Mouse (Mus musculus): ENCODE data around the gene Hoxb3.

Gene Hoxb3

DNA sequence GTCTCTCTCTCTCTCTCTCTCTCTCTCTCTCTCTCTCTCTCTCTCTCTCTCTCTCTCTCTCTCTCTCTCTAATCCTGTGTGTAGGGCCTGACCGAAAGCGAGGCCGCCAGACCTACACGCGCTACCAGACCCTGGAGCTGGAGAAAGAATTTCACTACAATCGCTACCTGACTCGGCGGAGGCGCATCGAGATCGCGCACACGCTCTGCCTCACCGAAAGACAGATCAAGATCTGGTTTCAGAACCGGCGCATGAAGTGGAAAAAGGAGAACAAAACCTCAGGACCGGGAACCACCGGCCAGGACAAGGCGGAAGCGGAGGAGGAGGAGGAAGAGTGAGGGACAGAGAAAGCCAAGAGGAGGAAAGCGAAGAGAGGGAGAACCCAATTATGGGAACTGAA lies 33.8 kb upstream of the Hoxb3 start:
- DNase-seq, result no peak

DNA sequence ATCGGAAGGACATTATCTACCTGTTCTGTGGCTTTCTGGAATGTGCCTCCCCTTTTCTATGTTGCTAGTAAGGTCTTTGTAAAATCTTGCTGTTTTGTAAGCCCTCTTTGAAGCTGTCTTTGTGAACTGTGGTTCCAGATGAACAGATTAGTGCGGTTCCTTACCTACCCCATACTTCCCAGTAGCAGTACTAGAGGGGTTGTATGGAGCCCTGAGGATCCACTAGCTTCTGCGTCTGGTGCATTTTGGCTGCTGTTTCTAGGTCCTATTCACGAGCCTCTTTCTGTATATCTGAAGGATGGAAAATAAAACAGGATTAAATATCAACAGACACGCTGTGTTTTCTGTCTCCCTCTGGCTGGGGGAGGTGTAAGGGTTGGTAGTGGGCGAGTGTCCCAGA lies 33.3 kb upstream of the Hoxb3 start:
- no peak for DNase-seq

DNA sequence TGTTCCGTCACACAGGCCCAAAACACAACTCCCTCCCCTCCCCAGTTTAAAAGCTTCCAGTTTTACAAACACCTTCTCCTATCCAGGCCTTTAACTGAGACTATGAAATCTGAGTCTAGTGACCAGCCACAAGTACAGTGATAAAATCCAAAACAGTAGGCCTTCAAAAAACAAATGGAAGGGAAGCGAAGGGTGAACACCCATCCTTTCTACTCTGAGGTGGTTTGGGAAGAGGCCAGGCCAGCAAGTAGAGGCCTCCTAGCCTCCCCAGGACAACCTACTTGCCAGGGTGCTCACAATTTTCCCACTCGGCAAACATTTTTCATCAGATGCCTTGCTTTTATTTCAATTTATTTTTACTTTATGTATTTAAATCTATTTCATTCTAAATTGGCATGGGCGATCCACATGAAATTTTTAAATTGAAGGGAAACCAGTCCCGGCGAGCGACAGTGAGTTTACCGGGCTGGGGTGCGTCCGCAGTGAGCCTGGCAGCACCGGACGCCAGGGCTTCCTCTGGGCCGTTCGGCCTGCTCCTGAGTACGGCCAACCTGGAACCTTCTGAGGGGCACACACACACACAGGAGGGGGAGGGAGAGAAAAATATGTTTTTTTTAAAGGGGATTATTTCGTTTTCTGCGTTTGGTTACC lies 32.3 kb upstream of the Hoxb3 start:
- DNase-seq, result no peak

DNA sequence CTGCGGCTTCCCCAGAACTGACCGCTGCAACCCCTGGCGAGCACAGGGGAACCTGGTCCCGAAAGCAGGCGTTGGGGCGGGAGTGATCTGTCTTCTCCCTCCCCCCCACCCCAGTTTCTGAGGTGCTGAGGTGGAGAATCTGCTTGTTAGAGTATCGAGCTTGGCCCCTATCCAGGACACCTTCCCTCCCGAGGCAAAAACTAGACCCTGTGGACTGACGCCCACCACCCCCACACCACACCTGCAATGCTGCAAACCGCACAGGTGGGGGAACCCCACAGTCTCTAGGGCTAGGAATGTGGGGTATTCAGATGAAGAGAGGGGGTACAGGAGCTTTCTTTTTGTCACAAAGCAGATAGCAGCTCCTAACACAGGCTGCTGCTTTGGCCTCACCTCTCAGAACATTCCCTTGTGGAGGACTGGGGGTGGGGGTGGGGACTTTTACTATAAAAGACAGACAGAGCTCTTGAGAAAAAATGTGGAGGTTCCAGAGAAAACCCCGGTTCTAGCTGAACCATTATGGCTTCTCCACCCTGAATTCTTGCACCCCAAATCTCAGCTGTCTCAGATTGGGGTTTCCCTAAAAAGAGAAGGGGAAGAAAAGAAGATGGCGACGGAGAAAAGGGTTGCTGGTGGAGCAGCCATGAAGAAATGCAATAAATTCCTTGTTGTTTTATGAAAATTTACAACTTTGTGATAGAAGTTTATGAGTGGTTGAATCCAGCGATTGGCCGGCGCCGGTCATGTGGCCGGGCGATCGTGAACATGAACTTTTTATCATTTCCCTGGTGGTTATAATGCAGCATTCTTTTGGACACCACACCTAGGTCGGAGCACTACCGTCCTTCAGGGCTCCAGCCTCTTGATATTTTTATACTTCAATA lies 31.2 kb upstream of the Hoxb3 start, which contains the start of gene Hoxb6:
Gene Hoxb6 (plus strand): TSS at position 796 of the 884 bp plus-strand sequence.
- DNase-seq, result no peak

DNA sequence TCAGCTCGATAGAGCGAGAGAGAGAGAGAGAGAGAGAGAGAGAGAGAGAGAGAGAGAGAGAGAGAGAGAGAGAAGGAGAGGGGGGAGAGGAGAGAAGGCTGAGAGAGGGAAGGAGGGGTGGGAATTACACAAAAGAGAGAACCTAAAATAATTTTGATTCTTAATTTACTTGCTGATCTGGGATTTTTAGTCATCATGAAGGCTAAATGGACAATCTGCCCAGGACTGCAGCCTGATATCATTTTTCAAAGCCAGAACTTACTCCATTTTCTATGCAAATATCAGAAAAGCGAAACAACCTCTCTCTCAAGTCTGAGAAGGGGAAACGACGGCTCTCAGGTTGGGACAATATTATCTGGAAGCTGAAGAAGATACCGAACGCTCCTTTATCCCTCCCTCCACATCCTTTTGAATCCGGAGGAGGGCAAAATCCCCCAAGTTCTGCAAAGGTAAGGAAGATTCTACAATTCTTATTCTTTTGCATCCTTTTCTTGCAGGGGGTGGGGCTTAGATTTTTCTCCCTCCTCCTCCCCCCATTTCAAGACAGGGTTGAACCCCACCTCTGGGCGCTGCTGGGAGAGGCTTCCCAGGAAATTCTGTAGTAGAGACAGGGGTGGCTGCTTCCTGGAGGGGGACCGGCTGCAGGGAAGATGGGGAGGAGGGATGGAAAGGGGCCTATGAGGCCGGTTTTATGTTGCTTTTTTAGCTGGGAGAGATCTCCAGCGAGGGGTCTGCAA lies 30.4 kb upstream of the Hoxb3 start:
- no peak for DNase-seq

DNA sequence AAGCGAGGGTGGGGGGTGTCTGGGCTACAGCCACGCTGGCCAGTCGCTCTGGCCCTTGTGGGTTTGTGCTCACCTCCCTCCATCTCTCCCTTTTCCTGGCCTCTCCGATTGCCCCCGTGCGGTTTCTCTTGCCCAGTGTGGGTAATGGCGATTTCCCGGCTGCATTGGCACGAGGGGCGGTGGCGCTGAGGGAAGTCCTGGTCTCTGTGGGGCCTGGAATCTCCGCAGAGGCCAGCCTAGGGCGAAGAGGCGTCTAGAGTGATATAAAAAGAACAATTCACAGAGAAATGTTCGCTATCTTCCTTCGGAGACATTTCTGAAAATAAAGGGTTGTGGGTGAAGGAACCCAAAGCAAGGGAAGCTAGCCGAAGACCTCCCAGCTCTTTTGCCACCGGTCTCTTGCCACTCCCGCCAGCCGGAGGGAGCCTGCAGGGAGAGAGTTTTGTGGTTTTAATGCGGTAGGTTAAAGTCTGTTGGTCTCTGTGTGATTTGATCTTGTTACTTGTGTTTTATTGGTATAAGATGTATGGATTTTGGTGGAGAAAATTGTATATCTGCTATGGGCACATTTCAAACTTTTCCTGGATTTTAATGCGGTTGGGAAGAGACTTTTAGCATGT lies 29.7 kb upstream of the Hoxb3 start:
- no peak for DNase-seq

DNA sequence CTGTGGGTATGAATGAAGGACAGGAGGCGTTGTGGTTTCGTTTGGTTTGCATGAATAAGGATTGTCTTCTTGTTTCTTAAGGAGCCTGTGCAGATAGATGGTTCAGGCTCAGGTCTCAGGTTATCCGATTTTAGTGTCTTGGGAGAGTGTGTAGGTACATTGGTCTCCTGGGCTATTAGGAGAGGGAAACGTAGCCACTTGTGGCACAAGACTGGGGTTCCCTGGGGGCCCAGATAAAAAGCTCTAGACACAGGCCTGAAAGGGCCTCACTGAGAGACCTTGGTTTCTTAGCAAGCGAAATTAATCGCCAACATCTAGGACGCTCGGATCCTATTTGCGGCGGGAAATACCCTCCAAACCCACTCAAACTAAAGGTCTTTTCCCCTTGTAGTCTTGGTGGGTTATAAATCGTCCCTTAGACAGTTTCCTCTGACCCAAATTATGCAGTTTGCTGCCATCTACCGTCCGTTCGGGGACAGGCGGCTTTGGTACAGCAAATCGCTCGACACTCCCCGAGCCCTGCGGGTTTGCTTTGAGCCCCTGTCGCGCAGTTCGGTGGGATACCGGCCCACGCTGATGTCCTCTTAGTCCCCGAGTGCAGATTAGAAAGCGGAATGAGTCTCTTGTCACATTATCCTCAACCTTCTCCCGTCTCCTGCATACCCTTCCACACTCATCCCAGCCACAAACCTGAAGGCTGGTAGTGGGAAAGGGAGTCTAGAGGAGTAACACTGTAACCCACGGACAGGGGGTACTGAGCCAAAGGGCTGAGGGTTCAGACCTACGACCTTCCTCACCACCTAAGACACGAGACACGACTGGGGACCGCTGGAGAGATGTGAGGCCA lies 28.7 kb upstream of the Hoxb3 start:
- DNase-seq, result peak; percentile 41 to 49

DNA sequence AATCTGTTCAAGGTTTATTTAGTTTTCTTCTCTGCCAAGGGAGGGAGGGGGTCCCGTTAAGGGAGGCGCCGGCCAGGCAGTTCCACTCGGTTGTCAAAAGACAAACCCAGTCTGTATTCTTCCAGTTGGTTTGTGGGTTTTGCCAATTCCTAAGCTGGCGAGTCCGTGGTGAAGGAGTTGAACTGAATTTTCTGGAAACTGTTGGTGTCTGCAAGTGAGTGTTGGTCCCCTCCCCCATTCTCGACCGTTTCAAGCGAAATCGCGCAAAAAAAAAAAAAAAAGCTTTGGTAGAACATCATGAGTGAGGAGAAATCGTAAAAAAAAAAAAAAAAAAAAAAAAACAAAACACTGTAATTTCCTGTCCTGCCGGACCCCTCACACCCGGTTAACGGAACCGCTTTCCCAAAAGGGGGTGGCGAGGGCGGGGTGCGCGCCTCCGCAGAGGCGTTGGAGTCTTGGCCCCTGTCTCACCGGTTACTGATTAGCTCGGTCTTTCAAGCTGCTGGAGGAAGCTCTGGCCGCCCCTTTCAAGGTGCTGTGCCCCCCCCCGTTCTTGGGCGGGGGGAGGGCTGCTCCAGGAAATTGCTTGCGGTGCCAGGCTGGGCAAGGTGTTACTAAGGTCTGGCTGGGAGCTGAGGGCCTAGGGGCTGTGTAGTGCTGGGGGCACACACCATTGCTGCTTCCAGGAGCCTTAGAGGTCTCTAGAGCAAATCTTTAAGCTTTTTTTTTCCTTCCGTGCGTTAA lies 27.9 kb upstream of the Hoxb3 start:
- no peak for DNase-seq

DNA sequence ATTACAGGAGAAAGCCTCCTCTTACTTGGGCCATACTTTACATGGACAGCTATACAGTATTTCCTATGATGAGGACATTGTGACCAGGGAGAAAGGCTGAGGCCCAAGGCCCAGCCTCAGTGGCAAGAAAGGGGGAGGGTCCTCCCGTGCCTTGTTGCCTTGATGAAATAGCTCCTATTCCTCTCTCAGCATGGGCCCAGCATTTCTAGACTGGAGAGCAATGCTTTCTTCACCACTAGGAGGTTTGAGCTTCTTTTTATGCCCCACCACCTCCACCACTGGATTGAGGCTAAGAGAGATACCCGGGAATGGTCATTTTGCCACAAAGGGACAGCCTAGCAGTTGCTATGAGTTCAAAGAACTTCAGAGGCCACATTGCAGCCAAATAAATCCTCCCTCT lies 26.1 kb upstream of the Hoxb3 start:
- DNase-seq, result no peak

DNA sequence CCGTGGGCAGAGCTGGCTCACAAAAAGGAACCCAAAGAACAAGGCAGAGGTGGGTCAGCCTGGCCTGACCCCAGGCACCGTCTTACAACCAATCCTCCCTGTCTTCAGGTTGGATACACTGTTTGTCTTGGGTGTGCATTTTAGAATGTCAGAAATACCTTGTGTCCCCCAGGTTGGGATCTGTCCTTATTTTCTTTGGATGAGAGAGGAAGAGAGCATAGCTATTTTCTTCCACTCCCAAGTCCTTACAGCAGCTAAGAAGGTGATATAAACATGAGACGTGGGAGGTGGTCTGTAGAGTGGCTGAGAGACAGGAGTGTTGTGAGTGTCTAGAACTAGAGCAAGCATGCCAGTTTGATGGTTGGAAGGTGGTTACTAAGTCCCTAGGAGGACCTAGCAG lies 25.7 kb upstream of the Hoxb3 start:
- no peak for DNase-seq

DNA sequence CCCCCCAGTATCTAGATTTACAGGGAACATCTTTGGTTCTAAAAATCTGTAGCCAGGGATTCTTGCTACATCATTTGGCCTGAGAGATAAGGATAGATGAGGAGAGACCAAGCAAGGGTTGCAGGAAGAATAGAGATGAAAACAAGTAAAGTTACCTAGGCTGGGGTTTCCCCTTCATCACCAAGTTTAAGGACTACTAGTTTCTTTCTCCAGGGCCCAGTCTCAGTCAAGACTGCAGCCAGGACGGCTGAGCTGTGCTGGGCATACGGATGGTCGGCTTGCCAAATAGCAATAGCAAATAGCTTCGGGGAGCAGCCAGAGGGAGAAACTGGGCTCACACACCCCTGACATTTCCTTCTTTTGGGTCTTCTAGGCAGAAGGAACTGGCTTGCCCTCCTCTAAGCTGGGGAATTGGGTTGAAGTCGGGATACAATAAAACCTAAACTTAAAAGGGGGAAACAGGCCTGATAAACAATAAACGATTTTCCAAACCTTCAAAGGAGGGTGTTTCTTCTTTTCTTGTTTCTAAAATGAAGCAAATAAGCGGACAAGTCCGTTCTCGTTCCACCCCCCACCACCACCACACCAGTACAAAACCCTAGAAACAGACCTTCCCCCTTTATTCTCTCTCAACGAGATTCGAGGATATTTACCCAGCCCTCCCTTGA lies 25.0 kb upstream of the Hoxb3 start:
- no peak for DNase-seq

DNA sequence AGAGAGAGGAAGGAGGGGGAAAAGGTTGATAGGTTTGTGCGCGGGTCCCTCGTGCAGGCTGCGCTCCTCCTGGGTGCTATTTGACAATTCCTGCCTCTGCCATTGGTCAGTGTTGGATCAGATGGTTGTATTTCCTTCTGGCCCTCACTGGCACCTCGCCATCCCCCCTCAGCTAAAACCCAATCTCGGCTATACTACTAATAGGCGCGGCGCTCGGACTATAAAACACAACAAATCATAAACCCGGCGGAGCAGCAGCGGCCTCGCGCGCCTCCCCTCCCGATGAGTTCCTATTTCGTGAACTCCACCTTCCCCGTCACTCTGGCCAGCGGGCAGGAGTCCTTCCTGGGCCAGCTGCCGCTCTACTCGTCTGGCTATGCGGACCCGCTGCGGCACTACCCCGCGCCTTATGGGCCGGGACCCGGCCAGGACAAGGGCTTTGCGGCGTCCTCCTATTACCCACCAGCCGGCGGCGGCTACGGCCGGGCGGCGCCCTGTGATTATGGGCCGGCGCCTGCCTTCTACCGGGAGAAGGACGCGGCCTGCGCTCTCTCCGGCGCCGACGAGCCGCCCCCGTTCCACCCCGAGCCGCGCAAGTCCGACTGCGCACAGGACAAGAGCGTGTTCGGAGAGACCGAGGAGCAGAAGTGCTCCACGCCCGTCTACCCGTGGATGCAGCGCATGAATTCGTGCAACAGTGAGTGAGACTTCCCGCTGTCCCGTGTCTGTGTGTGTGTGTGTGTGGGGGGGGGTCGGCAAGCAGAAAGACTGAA lies 24.0 kb upstream of the Hoxb3 start:
- DNase-seq, result no peak

DNA sequence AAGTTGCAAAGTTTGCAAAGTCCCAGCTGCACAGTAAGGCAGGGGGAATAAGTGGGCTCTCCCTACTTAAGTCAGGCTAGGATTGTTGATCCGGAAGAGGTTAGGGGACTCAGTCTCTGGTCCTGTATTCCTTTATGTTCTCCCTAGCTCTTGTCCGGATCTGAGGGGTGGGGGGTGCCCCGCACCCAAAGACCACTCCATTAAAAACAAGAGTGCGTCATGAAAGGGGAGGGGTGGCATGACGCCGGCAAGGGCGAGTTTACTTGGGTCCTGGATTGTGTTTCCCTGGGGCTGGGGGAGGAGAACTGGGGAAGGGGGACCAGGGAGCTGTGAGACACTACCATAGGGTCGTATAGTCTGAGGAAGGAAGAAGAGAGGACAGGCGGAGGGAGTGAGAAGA lies 23.3 kb upstream of the Hoxb3 start:
- no peak for DNase-seq

DNA sequence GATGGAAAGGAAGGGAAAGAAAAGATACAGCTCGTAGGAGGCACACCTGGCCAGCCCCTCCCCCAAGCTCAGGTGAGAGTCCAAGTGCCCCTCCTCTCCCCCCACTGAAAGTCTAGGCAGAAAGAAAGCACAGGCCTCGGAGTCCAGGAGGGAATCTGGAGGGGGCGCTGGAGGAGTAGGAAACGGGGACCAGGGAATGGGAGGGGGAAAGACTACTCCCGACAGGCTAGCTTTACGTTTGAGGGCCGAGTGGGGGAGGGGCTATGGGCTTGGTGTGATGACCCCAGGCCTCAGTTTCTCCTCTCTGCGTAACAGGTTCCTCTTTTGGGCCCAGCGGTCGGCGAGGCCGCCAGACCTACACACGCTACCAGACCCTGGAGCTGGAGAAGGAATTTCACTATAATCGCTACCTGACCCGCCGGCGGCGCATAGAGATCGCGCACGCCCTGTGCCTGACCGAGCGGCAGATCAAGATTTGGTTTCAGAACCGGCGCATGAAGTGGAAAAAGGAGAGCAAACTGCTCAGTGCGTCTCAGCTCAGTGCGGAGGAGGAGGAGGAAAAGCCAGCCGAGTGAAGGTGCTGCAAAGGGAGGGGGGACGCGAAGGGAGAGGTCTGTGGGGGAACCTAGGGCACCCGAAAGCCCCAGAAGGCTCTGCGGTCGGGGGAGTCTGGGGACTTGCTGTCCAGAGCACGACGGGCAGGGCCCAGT lies 22.6 kb upstream of the Hoxb3 start:
- no peak for DNase-seq

DNA sequence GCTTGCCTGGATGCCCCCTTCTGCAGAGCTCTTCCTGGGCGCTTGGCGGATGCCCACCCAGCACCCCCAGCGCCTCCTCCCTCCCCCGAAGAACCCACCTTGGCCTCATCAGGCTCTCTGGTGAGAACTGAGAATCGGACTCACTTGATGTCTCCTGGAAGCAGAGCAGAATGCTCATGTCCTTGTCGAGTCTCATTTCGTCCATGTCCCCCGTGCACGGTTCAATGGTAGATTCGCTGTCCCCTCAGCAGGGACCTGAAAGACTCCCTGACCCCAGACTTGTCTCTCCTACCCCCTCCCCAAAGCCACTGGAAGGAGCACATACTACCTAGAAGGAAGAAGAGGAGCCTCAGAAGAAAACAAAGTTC lies 22.1 kb upstream of the Hoxb3 start:
- no peak for DNase-seq

DNA sequence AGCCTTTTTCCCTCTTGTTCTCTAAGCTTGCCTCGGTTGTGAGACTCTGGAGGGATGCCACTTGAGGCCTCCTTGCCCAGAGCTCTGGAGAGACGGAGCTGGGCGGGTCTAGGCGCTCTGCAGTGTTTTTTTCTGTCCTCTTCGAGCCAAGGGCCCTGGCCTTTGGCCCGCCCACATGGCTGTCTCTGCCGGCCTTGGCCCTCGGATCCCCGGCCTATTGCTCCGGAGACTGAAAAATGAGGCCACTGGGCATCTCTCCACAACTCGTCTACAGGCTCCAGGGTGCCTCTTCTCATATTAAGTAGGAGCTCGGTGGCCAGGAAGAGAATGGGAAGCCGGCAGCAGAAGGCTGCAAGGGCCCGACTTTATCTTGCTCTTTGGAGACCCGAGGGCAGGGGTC lies 21.3 kb upstream of the Hoxb3 start:
- peak in 1 of 2 experiments; percentile 26 for DNase-seq

DNA sequence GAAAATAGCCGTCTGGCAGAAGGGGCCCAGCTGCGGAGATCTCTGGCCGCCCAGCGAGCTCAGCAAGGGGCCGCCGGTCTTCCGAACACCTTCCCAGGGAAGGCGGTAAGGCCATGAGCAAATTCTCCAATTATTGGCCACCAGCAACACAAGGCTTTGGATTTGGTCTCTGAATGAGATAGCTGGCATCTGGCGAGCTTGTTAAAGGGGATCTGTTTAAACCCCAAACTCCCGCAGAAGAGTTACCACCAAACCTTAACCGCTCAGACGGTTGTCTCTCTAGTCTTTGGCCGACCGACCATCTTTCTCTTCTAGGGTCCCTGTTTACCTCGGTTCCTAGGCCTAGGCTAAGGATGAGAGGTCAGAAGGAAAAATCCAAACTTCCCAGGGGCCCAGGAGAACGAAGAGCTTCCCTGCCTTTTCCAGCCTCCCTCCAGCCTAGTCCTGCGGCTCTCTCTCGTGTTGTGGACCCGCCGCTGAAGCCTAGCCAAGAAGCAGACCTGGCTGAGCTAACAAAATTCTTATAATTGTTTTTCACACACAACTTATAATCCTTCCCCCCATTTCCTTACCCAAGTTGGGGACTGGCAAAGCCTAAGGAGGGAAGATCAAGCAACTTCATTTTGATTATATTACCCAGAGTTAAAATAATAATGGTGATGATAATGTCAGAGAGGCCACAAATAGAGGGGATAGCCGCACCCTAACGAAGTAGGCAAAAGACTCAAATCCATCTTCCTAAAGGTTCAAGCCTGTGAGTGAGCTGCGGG lies 20.6 kb upstream of the Hoxb3 start:
- DNase-seq, result no peak

Data from cerebellum, adult 18-20 months (tissue).